Mouse (Mus musculus): ENCODE measurements around the gene Gm44965. TPM values are rescaled to one million over a fixed set of nuclear protein-coding genes. Genes with fewer than 3 reads are reported as not detected.

Gene Gm44965
- not detected in 2 replicates for polyA plus RNA-seq (2012; rRNA removed)

DNA sequence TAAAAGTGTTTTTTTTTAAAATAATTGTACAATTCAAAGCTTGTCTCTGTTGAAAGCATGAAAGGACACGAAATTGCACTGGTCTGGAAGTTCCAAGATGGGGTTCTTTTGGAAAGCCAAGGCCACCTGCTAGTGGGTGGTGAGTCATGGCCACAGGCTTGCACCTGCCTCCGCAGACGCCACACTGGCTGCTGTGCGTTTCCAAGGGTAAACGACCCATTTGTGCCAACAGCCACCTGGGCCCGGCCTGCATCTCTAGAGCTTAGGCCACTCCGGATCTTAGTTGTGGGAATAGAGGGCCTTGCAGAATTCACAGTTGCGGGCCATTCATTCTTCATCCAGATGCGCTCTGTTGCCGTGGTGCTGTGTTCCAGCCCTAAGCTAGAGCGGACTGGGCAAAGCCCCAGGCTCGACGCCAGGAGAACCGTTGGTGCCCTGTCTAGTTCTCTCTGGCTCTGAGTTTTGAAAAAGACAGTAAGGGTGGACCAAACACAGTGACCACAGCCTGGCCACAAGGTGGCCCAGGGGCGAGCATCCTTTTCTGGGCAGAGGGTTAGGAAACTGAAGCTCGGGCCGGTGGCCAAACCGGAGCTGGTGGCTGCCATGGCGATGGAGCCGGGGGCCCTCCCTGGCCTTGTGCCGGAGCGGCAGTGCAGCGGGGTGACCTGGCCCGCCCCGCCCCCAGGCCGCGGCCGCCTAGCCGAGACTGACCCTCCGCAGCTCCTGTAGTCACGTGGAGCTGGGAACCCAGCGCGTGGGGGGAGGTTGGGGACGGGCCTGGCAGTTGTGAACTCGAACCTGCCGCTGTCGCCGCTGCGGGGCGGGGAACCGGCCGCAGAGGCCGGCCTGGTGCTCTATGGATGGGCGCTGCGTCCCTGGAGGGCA, at the start of gene Gm44965, which contains the start of gene Repin1:
Gene Gm44965 (plus strand): TSS at position 784 of the 885 bp plus-strand sequence.
Gene Repin1 (plus strand): TSS at position 726 of the 885 bp plus-strand sequence.
- DNase-seq (ENCODE audit: low read depth), result no peak

DNA sequence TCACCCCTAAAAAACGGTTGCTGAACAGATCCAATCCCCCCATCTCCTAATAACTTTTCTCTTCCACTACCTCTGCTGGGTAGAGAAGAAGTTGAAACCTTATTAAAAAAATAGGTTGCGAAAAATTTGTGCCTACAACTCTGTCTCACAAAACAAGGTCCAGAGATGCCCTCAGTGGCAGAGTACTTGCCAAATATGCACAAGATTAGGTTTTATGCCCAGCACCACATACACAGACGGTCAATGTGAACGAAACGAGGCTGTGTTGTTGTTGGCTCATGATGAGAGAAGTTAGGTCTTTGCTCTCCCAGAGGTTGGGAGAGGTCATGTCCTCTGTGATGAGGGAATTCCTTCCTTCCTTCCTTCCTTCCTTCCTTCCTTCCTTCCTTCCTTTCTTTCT, 48.5 kb upstream of the Gm44965 start:
- DNase-seq (ENCODE audit: low read depth), result no peak

DNA sequence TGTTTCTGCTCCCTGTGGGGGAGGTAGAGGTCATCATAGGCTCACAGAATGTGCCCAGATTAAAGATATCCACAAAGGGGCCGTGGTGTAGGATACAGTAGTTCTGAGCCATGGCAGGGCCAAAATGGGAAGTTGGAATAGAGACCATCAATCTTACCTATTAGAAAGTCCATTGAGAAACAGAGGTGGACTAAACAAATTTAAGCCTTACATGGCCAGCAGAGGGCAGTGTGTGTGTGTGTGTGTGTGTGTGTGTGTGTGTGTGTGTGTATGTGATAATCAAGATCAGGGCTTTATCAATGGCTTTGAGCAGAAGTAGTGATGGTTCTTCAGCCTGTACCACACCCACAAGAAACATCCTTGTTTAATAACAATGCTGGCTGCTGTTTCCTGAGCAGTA, 47.5 kb upstream of the Gm44965 start:
- no peak for DNase-seq (ENCODE audit: low read depth)

DNA sequence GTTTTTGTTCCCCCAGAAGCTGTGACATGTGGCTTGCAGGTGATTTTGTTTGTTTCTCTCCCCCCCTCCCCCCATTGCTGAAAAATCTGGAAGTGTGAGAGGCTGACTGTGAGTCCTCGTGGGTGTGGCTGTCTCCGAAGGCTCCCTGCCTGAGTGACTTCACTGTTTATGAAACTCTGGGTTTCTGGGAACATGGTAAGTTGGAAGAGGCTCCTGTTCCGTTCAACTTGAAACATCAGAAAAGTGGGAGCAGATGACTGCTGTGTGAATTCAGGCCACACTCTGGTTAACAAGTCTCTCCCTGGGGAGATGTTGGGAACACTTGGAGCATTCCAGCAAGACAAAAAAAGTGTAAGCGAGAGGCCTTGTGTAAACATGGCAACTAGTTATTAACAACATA, 46.9 kb upstream of the Gm44965 start:
- no peak for DNase-seq (ENCODE audit: low read depth)

- DNase-seq (ENCODE audit: low read depth), result no peak
These were observed 45.4 kb upstream of the Gm44965 start for GRCm38 (mm10) chr6:48548314-48548713.

GRCm38 (mm10) chr6:48552918-48553317, 40.8 kb upstream of the Gm44965 start:
- DNase-seq (ENCODE audit: low read depth), result no peak

GRCm38 (mm10) chr6:48553819-48554218, 39.9 kb upstream of the Gm44965 start:
- DNase-seq (ENCODE audit: low read depth), result no peak

DNA sequence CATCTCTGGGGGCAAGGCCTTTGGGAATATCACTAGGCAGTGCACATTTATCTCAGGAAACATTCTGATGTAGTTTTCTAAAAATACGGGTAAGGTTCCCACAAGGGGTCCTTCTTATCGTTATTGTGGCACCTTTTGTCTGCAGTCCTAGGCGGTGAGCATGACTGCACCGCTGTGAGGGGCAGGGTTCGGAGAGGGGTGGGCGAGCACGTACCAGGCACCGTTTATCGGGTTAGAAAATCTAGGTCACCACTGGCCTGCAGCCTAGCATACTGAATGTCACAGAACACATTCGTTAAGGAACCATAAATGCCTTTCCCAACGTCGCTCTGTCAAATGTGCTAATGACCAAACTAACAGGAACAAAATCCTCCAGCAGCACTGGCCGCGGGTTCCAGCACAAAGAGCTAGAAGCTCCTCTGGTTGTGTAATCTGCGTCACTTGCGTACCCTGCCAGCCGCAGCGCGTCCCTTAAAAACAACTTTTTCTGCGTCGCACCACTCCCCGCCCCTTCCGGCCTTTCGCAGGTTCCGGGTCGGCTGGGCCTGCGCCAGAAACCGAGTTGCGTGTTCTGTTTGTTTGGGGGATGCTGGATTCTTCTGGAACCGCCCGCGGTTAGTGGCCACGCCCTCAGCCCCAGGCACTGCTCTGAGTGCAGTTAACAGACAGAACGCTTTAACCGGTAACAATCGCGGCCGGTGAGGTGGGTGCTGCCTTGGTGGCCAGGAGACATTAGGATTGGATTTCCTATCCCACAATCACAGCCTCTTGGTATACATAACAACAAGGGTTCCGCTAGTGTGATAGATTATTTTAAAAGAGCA, 39.2 kb upstream of the Gm44965 start, which contains the start of gene Lrrc61:
Gene Lrrc61 (plus strand): TSS at position 517 of the 824 bp plus-strand sequence.
- DNase-seq (ENCODE audit: low read depth), result no peak

GRCm38 (mm10) chr6:48555104-48555890, 38.4 kb upstream of the Gm44965 start:
- no peak for DNase-seq (ENCODE audit: low read depth)

DNA sequence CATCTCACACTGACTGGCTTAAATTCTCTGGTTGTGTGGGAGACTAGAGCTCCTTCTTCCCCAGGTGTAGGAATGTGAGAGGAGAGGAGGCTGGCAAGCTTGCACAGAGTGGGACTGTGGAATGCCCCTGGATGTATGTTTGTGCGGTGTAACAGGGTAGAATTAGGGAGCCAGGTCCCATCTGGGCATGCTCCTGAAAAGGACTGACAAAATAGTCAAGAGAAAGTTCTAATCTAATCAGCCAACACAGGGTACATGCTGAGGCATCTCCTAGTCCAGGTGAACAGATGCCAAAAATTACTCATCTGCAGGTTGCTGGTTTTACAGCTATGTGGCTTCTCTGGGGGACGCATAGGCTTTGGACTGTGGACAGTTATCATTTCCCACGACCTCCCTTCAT, 37.8 kb upstream of the Gm44965 start:
- DNase-seq (ENCODE audit: low read depth), result no peak

DNA sequence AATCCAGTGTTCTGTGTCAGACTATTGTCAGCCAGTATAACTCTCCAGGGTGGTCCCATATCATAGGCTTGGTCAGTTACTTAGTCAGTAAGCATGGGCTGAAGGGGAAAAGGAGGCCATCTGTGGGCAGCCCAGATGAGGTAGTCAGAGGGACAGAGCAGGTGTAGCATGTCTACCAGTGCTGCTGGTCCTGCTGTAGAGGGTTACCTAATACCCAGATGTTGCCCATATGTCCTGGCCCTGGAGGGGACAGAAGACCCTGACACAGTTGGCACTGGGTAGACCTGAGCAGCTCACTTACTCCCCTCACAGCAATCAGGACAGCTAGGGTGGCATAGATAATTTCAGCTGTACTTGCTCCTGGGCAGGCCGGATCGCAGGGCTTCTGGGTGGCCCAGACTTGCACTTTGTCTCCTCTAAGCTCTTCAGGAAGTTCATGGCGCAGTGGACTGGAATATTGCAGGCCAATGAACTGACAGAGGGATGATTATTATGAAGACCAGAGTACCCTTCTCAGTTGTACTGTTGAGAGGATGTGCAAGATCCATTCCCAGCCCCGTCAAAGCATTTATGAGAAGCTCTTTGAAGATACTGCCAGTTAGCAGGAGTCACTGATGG, 27.9 kb upstream of the Gm44965 start:
- no peak for DNase-seq (ENCODE audit: low read depth)

DNA sequence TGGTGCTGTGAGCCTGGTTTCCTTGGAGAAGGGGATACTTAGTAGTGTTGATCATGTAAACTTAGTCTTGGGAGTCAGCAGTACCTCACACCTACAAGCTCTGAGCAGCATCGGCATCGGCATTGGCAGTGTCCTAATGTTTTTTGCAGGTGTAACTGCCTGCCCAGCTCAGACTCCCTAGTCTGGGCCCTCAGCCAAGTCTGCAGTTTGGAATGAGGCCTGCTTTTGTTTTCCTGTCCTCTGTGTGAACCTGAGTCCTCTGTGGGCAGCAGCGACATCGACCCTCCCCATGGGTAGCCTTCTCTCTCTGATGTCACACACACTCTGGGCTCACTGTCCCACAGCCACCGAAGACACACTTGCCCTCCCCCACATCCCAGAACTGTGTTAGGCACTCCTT, 27.4 kb upstream of the Gm44965 start:
- DNase-seq (ENCODE audit: low read depth), result no peak

DNA sequence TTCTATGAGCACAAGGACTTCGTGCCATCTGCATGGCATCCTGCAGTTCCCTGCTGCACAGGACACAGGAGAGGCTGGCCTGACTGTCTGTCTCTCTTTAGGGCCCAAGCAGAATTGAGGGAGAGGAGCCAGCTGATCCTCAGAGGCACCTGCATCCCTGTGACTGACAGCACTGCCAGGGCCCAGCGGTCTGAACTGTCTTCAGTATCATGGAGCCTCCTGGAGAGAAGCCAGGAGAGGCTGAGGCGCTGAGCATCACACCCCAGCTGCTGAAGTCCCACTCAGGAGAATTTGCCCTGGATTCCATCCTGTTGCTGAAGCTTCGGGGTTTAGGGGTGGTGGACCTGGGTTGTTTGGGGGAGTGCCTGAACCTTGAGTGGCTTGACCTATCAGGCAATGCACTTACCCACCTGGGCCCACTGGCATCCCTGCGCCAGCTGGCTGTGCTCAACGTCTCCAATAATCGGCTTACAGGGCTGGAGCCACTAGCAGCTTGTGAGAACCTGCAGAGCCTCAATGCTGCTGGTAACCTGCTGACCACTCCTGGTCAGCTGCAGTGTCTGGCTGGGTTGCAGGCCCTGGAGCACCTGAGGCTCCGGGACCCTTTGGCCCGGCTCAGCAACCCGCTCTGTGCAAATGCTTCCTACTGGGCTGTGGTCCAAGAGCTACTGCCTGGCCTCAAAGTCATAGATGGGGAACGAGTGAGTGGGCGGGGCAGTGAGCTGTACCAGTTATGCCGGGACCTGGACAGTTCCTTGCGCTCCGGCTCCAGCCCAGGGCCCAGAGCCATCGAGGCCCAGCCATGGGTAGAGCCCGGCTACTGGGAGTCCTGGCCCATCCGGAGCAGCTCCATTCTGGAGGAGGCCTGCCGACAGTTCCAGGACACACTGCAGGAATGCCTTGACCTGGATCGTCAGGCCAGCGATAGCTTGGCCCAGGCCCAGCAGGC, 25.4 kb upstream of the Gm44965 start:
- no peak for DNase-seq (ENCODE audit: low read depth)

GRCm38 (mm10) chr6:48569065-48569807, 24.5 kb upstream of the Gm44965 start:
- no peak for DNase-seq (ENCODE audit: low read depth)

DNA sequence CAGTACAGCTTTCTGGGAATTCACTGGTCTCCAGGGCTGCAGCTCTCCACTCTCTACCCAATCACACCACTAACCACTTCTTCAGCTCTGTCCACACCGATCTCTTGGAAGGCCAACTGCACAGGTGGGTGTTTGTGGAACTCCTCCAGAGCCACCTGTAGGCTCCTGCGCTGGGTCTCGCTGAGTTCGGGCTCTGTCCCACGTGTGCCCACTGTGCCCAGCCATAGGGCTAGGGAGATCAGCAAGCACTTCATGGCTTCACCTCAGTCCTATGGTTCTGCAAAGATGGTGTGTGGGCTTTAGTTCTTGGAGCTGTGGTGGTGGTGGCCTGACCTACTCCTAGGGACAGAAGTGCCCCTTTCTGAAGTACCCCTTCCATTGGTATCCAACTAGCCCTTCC, 21.7 kb upstream of the Gm44965 start:
- no peak for DNase-seq (ENCODE audit: low read depth)

- DNase-seq (ENCODE audit: low read depth), result no peak
These were observed 21.1 kb upstream of the Gm44965 start, which contains the start of gene Rarres2 for GRCm38 (mm10) chr6:48572572-48573061. Rarres2 (minus strand) TSS chr6:48572789.

DNA sequence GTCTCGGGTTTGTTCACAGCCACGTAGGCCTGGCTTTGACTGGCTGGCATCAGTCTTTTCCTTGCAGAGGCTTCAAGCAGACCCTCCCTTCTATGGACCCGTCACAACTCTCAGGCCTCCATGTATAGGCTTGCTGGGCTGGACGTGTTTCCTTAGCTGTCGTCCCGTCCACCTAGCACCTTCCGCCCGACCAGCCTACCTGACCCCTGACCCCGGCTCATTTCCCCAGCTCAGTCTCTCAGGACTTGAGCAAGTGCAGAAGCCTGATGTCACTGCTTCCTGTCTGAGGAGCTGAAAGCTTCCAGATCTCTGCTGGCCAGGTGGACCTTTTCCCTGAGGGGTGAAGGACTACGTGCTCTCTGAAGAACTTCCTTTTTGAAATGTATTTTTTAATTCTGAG, 20.5 kb upstream of the Gm44965 start:
- no peak for DNase-seq (ENCODE audit: low read depth)

GRCm38 (mm10) chr6:48573981-48574380, 19.8 kb upstream of the Gm44965 start:
- no peak for DNase-seq (ENCODE audit: low read depth)

GRCm38 (mm10) chr6:48578736-48579135, 15.0 kb upstream of the Gm44965 start:
- no peak for DNase-seq (ENCODE audit: low read depth)

Measured in gonadal fat pad, adult 2 months (tissue).